Mouse (Mus musculus) midbrain, embryonic 10.5 days (tissue): ENCODE data around the gene 1700056E22Rik. TPM values are rescaled to one million over a fixed set of nuclear protein-coding genes. Genes with fewer than 3 reads are reported as not detected.

Source experiments
- DNase-seq: peaks from one replicate; pipeline ENCODE4 v3.0.0-alpha.2; 2017; ENCODE audit warnings: low spot score
- H3K27ac ChIP-seq: fragments of 300-500 bp; sonication (generic); replicated peaks from 2 replicates; pipeline ENCODE4 v1.5.1; 2016; ENCODE audit warnings: mild to moderate bottlenecking
- H3K27me3 ChIP-seq: fragments of 300-500 bp; sonication (generic); 2 replicates; pipeline ENCODE4 v1.6.1; 2016; ENCODE audit warnings: low read depth, mild to moderate bottlenecking; ENCODE audit not compliant: poor library complexity, severe bottlenecking
- H3K36me3 ChIP-seq: fragments of 300-500 bp; sonication (generic); 2 replicates; pipeline ENCODE4 v1.6.1; 2016; ENCODE audit warnings: mild to moderate bottlenecking, moderate library complexity
- H3K4me1 ChIP-seq: fragments of 300-500 bp; sonication (generic); 2 replicates; pipeline ENCODE4 v1.6.1; 2016
- H3K4me3 ChIP-seq: fragments of 300-500 bp; sonication (generic); 2 replicates; pipeline ENCODE4 v1.5.1; 2016; ENCODE audit warnings: mild to moderate bottlenecking, moderate library complexity
- H3K9me3 ChIP-seq: fragments of 300-500 bp; sonication (generic); replicated peaks from 2 replicates; pipeline ENCODE4 v1.6.1; 2016; ENCODE audit warnings: mild to moderate bottlenecking
- WGBS: fragments of 180-500 bp; shearing (Covaris S2); methylation state at CpG from one replicate; pipeline ENCODE4 v1.1.7; 2016; 5-methylcytosine and 5-hydroxymethylcytosine counted together
- polyA plus RNA-seq: library from polyadenylated mRNA; unstranded; fragments of >200 nt; fragmentation: Nextera tagmentation; extraction: Ambion mirVana; gene quantifications from 2 replicates; pipeline ENCODE4 v1.2.1, GENCODE M21; 2016

1700056E22Rik gene
- polyA plus RNA-seq, 1 experiment from 2014 or later = 2.1 TPM

GRCm38 (mm10) chr1:184006086-184006485 is 28.0 kb downstream of the 1700056E22Rik start:
- Histone ChIP-seq H3K36me3 (no peaks in the 10 kb centered on the region), H3K27me3 (no peaks in the 10 kb centered on the region), H3K4me1 (no peaks in the 10 kb centered on the region), H3K9me3 (no peaks in the 10 kb centered on the region), H3K27ac (no peak overlapping the region), H3K4me3 (no peak overlapping the region)
- DNase-seq = no peak

GRCm38 (mm10) chr1:184005315-184006058 is 28.6 kb downstream of the 1700056E22Rik start:
- H3K27me3 ChIP-seq = no peaks in the 10 kb centered on the region
- H3K9me3 ChIP-seq = no peaks in the 10 kb centered on the region
- no peaks in the 10 kb centered on the region for H3K36me3 ChIP-seq
- H3K4me1 ChIP-seq = no peaks in the 10 kb centered on the region
- DNase-seq = no peak
- WGBS = 80% methylated on average over 6 of the region's 6 CpGs
- no peak overlapping the region for H3K4me3 ChIP-seq
- H3K27ac ChIP-seq = no peak overlapping the region

GRCm38 (mm10) chr1:184004311-184004710 is 29.8 kb downstream of the 1700056E22Rik start:
- WGBS = 71% methylated on average over 2 of the region's 2 CpGs
- H3K9me3 ChIP-seq = no peaks in the 10 kb centered on the region
- no peaks in the 10 kb centered on the region for H3K27me3 ChIP-seq
- no peak overlapping the region for H3K27ac ChIP-seq
- no peak overlapping the region for H3K4me3 ChIP-seq
- no peaks in the 10 kb centered on the region for H3K4me1 ChIP-seq
- no peaks in the 10 kb centered on the region for H3K36me3 ChIP-seq
- DNase-seq = no peak

GRCm38 (mm10) chr1:184002470-184002869 is 31.6 kb downstream of the 1700056E22Rik start:
- Histone ChIP-seq H3K27ac (no peak overlapping the region), H3K4me3 (no peak overlapping the region), H3K27me3 (no peaks in the 10 kb centered on the region), H3K36me3 (no peaks in the 10 kb centered on the region), H3K4me1 (no peaks in the 10 kb centered on the region), H3K9me3 (no peaks in the 10 kb centered on the region)
- DNase-seq = no peak
- whole genome bisulfite sequencing = 86% methylated on average over 2 of the region's 2 CpGs

- H3K4me1 ChIP-seq = no peaks in the 10 kb centered on the region
- 78% methylated on average over 2 of the region's 2 CpGs for WGBS
Observed at GRCm38 (mm10) chr1:183997207-183997606, 36.9 kb downstream of the 1700056E22Rik start.

GRCm38 (mm10) chr1:183991921-183992320 is 42.2 kb downstream of the 1700056E22Rik start:
- Histone ChIP-seq H3K9me3 (no peaks in the 10 kb centered on the region), H3K27me3 (no peaks in the 10 kb centered on the region), H3K4me3 (no peak overlapping the region), H3K36me3 (no peaks in the 10 kb centered on the region), H3K27ac (no peak overlapping the region), H3K4me1 (no peaks in the 10 kb centered on the region)
- DNase-seq = no peak
- WGBS = 87% methylated on average over 2 of the region's 2 CpGs

More at GRCm38 (mm10) chr1:183997207-183997606, 36.9 kb downstream of the 1700056E22Rik start:
- H3K27ac ChIP-seq = no peak overlapping the region
- DNase-seq = no peak
- no peaks in the 10 kb centered on the region for H3K27me3 ChIP-seq
- H3K4me3 ChIP-seq = no peak overlapping the region
- no peaks in the 10 kb centered on the region for H3K9me3 ChIP-seq
- no peaks in the 10 kb centered on the region for H3K36me3 ChIP-seq

- H3K4me3 ChIP-seq = no peak overlapping the region
- no peaks in the 10 kb centered on the region for H3K9me3 ChIP-seq
- H3K27ac ChIP-seq = no peak overlapping the region
- no peaks in the 10 kb centered on the region for H3K36me3 ChIP-seq
- 96% methylated on average over 7 of the region's 7 CpGs for WGBS
- DNase-seq = no peak
- H3K4me1 ChIP-seq = no peaks in the 10 kb centered on the region
- no peaks in the 10 kb centered on the region for H3K27me3 ChIP-seq
Observed at GRCm38 (mm10) chr1:183987711-183988245, 46.3 kb downstream of the 1700056E22Rik start.

Other genes starting within 250 kb of the 1700056E22Rik start
- 6.6 and 9.0 TPM in 2 replicates for gene Dusp10, start 21.0 kb downstream of the 1700056E22Rik start, polyA plus RNA-seq